Mouse (Mus musculus): ENCODE data around the gene Vps13d. TPM values are rescaled to one million over a fixed set of nuclear protein-coding genes. Genes with fewer than 3 reads are reported as not detected.

Vps13d gene
- total and polyA plus RNA-seq, 2 experiments from 2014 or later: 7.8 to 35.3 TPM

GRCm38 (mm10) chr4:145009437-145009836, 185.4 kb downstream of the Vps13d start:
- ATAC-seq: no peak
- no peak overlapping the region for H3K4me3 ChIP-seq (ENCODE audit: low read length)
- no peaks in the 10 kb centered on the region for H3K27me3 ChIP-seq (ENCODE audit: insufficient read depth, low read length)
- H3K9me3 ChIP-seq (ENCODE audit: low read length): no peaks in the 10 kb centered on the region
- H3K4me1 ChIP-seq (ENCODE audit: insufficient read depth, low read length): no peaks in the 10 kb centered on the region
- no peak overlapping the region for H3K27ac ChIP-seq
- 58% methylated on average over 3 of the region's 3 CpGs for WGBS
- no peak for DNase-seq (ENCODE audit: low spot score)
- no peak overlapping the region for H3K9ac ChIP-seq (replicated peaks; ENCODE audit: low read length)
- H3K36me3 ChIP-seq (ENCODE audit: insufficient read depth, low read length): no peaks in the 10 kb centered on the region
- no peak for TF ChIP-seq CTCF (IDR thresholded peaks at IDR 0.05; ENCODE audit: low read depth)
- no peak overlapping the region for H3K4me2 ChIP-seq (ENCODE audit: low read depth, low read length)

GRCm38 (mm10) chr4:145005943-145006545, 188.8 kb downstream of the Vps13d start:
- 91% methylated on average over 4 of the region's 4 CpGs for WGBS
- Histone ChIP-seq H3K27ac (no peak overlapping the region), H3K4me1 (ENCODE audit: insufficient read depth, low read length) (no peaks in the 10 kb centered on the region), H3K27me3 (ENCODE audit: insufficient read depth, low read length) (no peaks in the 10 kb centered on the region), H3K9ac (replicated peaks; ENCODE audit: low read length) (no peak overlapping the region), H3K4me3 (ENCODE audit: low read length) (no peak overlapping the region), H3K9me3 (ENCODE audit: low read length) (no peaks in the 10 kb centered on the region), H3K36me3 (ENCODE audit: insufficient read depth, low read length) (no peaks in the 10 kb centered on the region), H3K4me2 (ENCODE audit: low read depth, low read length) (no peak overlapping the region)
- DNase-seq (ENCODE audit: low spot score) (no peak), ATAC-seq (no peak)
- TF ChIP-seq CTCF (IDR thresholded peaks at IDR 0.05; ENCODE audit: low read depth): no peak

- Histone ChIP-seq H3K4me3 (ENCODE audit: low read length) (no peak overlapping the region), H3K4me2 (ENCODE audit: low read depth, low read length) (no peak overlapping the region), H3K9me3 (ENCODE audit: low read length) (no peaks in the 10 kb centered on the region), H3K9ac (replicated peaks; ENCODE audit: low read length) (no peak overlapping the region), H3K4me1 (ENCODE audit: insufficient read depth, low read length) (peaks cover 3% of the 10 kb centered on the region; the same call in 1 of the 2 replicates), H3K36me3 (ENCODE audit: insufficient read depth, low read length) (no peaks in the 10 kb centered on the region), H3K27me3 (ENCODE audit: insufficient read depth, low read length) (no peaks in the 10 kb centered on the region), H3K27ac (no peak overlapping the region)
- DNase-seq (ENCODE audit: low spot score): no peak
- ATAC-seq: 0 out of 2 replicates have a peak, but pooled peaks have one; percentile 24
- 71% methylated on average over 6 of the region's 6 CpGs for WGBS
- TF ChIP-seq CTCF (IDR thresholded peaks at IDR 0.05; ENCODE audit: low read depth): no peak
These were observed 190.6 kb downstream of the Vps13d start for GRCm38 (mm10) chr4:145004176-145004575.

- H3K4me1 ChIP-seq (ENCODE audit: insufficient read depth, low read length): peaks cover 5% of the 10 kb centered on the region; the same call in 1 of the 2 replicates
- H3K9ac ChIP-seq (replicated peaks; ENCODE audit: low read length): no peak overlapping the region
- ATAC-seq: no peak
- TF ChIP-seq CTCF (IDR thresholded peaks at IDR 0.05; ENCODE audit: low read depth): no peak
- H3K9me3 ChIP-seq (ENCODE audit: low read length): no peaks in the 10 kb centered on the region
- no peak for DNase-seq (ENCODE audit: low spot score)
- H3K4me3 ChIP-seq (ENCODE audit: low read length): no peak overlapping the region
- WGBS: 81% methylated on average over 1 of the region's 1 CpGs
- H3K27me3 ChIP-seq (ENCODE audit: insufficient read depth, low read length): no peaks in the 10 kb centered on the region
- H3K36me3 ChIP-seq (ENCODE audit: insufficient read depth, low read length): no peaks in the 10 kb centered on the region
- no peak overlapping the region for H3K27ac ChIP-seq
- H3K4me2 ChIP-seq (ENCODE audit: low read depth, low read length): no peak overlapping the region
These were observed 192.1 kb downstream of the Vps13d start for GRCm38 (mm10) chr4:145002733-145003132.

GRCm38 (mm10) chr4:144999903-145000382, 194.9 kb downstream of the Vps13d start:
- TF ChIP-seq CTCF (IDR thresholded peaks at IDR 0.05; ENCODE audit: low read depth): no peak
- ATAC-seq: peak; percentile 52
- WGBS: 27% methylated on average over 20 of the region's 20 CpGs

GRCm38 (mm10) chr4:144999572-144999880, 195.3 kb downstream of the Vps13d start:
- 39% methylated on average over 6 of the region's 6 CpGs for WGBS
- peak; percentile 25; the same call in 1 of the 2 replicates for ATAC-seq
- no peak for TF ChIP-seq CTCF (IDR thresholded peaks at IDR 0.05; ENCODE audit: low read depth)
- H3K27me3 ChIP-seq (ENCODE audit: insufficient read depth, low read length): no peaks in the 10 kb centered on the region
- no peak overlapping the region for H3K9ac ChIP-seq (replicated peaks; ENCODE audit: low read length)
- no peak overlapping the region for H3K4me3 ChIP-seq (ENCODE audit: low read length)
- no peak for DNase-seq (ENCODE audit: low spot score)
- peaks cover 5% of the 10 kb centered on the region; the same call in 1 of the 2 replicates for H3K4me1 ChIP-seq (ENCODE audit: insufficient read depth, low read length)
- no peaks in the 10 kb centered on the region for H3K36me3 ChIP-seq (ENCODE audit: insufficient read depth, low read length)
- H3K27ac ChIP-seq: peak overlapping the region; percentile 8; the same call in 1 of the 2 replicates
- no peaks in the 10 kb centered on the region for H3K9me3 ChIP-seq (ENCODE audit: low read length)
- H3K4me2 ChIP-seq (ENCODE audit: low read depth, low read length): no peak overlapping the region

More at GRCm38 (mm10) chr4:144999903-145000382, 194.9 kb downstream of the Vps13d start:
- peak; percentile 59 for DNase-seq (ENCODE audit: low spot score)
- no peaks in the 10 kb centered on the region for H3K27me3 ChIP-seq (ENCODE audit: insufficient read depth, low read length)
- H3K27ac ChIP-seq: 0 out of 2 replicates have a peak overlapping the region, but pooled peaks have one; percentile 4
- H3K9me3 ChIP-seq (ENCODE audit: low read length): no peaks in the 10 kb centered on the region
- no peak overlapping the region for H3K9ac ChIP-seq (replicated peaks; ENCODE audit: low read length)
- H3K4me1 ChIP-seq (ENCODE audit: insufficient read depth, low read length): peaks cover 5% of the 10 kb centered on the region; the same call in 1 of the 2 replicates
- H3K4me3 ChIP-seq (ENCODE audit: low read length): no peak overlapping the region
- no peak overlapping the region for H3K4me2 ChIP-seq (ENCODE audit: low read depth, low read length)
- no peaks in the 10 kb centered on the region for H3K36me3 ChIP-seq (ENCODE audit: insufficient read depth, low read length)

Measured in hindbrain, postnatal 0 days (tissue).